Mouse (Mus musculus) activated CD4-positive, CD25-positive, alpha-beta regulatory T cell (primary cell): ENCODE measurements around the gene Frmd4a. TPM values are rescaled to one million over a fixed set of nuclear protein-coding genes. Genes with fewer than 3 reads are reported as not detected.

Experiments used
- polyA plus RNA-seq, 2 experiments: library from polyadenylated mRNA; unstranded; fragments of 100-300 nt; shearing (Covaris generic); gene quantifications; one replicate each; pipeline ENCODE4 v1.2.1; 2017

Gene Frmd4a
- 1 to 10 TPM in 1 of 2 experiments, under 1 TPM in 1; 0.93 to 3.3 TPM for polyA plus RNA-seq

GRCm38 (mm10) chr2:4017528-4018288 lies at the start of gene Frmd4a:
Frmd4a (plus strand) TSS chr2:4017717.

GRCm38 (mm10) chr2:4651500-4652285 lies 634.2 kb downstream of the Frmd4a start, which contains the start of gene Prpf18:
Prpf18 (minus strand) TSS chr2:4652113.

